Mouse (Mus musculus) embryonic facial prominence, embryonic 15.5 days (tissue): ENCODE results near the gene Gm6592. TPM values are rescaled to one million over a fixed set of nuclear protein-coding genes. Genes with fewer than 3 reads are reported as not detected.

Experiments
- polyA plus RNA-seq: library from polyadenylated mRNA; unstranded; fragments of >200 nt; fragmentation: Nextera tagmentation; extraction: Ambion mirVana; gene quantifications from 2 replicates; pipeline ENCODE4 v1.2.1, GENCODE M21; 2015

Gene Gm6592
- polyA plus RNA-seq, 1 experiment from 2014 or later: not detected

Other genes starting within 250 kb of the Gm6592 start
- gene Ssxb8, start 153.2 kb upstream of the Gm6592 start, polyA plus RNA-seq: not detected in 2 replicates
- gene Ssx9, start 95.6 kb upstream of the Gm6592 start, polyA plus RNA-seq: not detected in 2 replicates
- not detected in 2 replicates for gene Ssxb5, start 40.3 kb upstream of the Gm6592 start, polyA plus RNA-seq
- gene Gm5751, start 30.3 kb downstream of the Gm6592 start, polyA plus RNA-seq: not detected in 2 replicates
- gene B630019K06Rik, start 48.4 kb downstream of the Gm6592 start, polyA plus RNA-seq: 3.6 and 4.3 TPM in 2 replicates
- gene Fthl17b, start 119.0 kb downstream of the Gm6592 start, polyA plus RNA-seq: not detected in 2 replicates
- gene Fthl17c, start 132.6 kb downstream of the Gm6592 start, polyA plus RNA-seq: not detected in 2 replicates
- not detected in 2 replicates for gene Fthl17d, start 142.8 kb downstream of the Gm6592 start, polyA plus RNA-seq
- not detected in 2 replicates for gene Fthl17e, start 189.5 kb downstream of the Gm6592 start, polyA plus RNA-seq
- gene Fthl17f, start 219.0 kb downstream of the Gm6592 start, polyA plus RNA-seq: not detected in 2 replicates